Mouse (Mus musculus) stomach, embryonic 14.5 days (tissue): ENCODE measurements at regions not wholly inside any gene's neighbourhood (a gene's known extent, or its start where the extent isn't known, plus 50 kb on each side); places are given as distances from the start of the nearest gene placed in this dataset.

Experiments
- ATAC-seq: fragments of 200-750 bp; cut with Nextera tagmentation; 2 replicates; pipeline ENCODE4 v1.8.0; 2017; ENCODE audit warnings: low read depth, moderate TSS enrichment; ENCODE audit not compliant: insufficient number of reproducible peaks, insufficient read depth, low FRiP score
- H3K27ac ChIP-seq: fragments of 300-500 bp; sonication (generic); 2 replicates; pipeline ENCODE4 v1.5.1; 2014; ENCODE audit warnings: mild to moderate bottlenecking, low read length, moderate library complexity, mixed read lengths
- H3K27me3 ChIP-seq: fragments of 300-500 bp; sonication (generic); 2 replicates; pipeline ENCODE4 v1.6.1; 2014; ENCODE audit warnings: low read length, control low read depth, mixed read lengths; ENCODE audit not compliant: control insufficient read depth, insufficient read depth
- H3K36me3 ChIP-seq: fragments of 300-500 bp; sonication (generic); 2 replicates; pipeline ENCODE4 v1.6.1; 2014; ENCODE audit warnings: mild to moderate bottlenecking, control low read depth, low read length, moderate library complexity, mixed read lengths; ENCODE audit not compliant: control insufficient read depth, insufficient read depth
- H3K4me1 ChIP-seq: fragments of 300-500 bp; sonication (generic); 2 replicates; pipeline ENCODE4 v1.6.1; 2014; ENCODE audit warnings: low read length, control low read depth, mixed read lengths; ENCODE audit not compliant: control insufficient read depth, insufficient read depth
- H3K4me2 ChIP-seq: fragments of 300-500 bp; sonication (generic); replicated peaks from 2 replicates; pipeline ENCODE4 v1.6.1; 2014; ENCODE audit warnings: low read depth, low read length, control low read depth
- H3K4me3 ChIP-seq: fragments of 300-500 bp; sonication (generic); 2 replicates; pipeline ENCODE4 v1.5.1; 2014; ENCODE audit warnings: low read depth, low read length, control low read depth
- H3K9ac ChIP-seq: fragments of 300-500 bp; sonication (generic); replicated peaks from 2 replicates; pipeline ENCODE4 v1.6.1; 2014; ENCODE audit warnings: low read depth, mild to moderate bottlenecking, control low read depth, low read length, moderate library complexity, mixed read lengths
- H3K9me3 ChIP-seq: fragments of 300-500 bp; sonication (generic); 2 replicates; pipeline ENCODE4 v1.6.1; 2016; ENCODE audit warnings: low read depth, low read length, control low read depth; ENCODE audit not compliant: control insufficient read depth
- whole genome bisulfite sequencing: fragments of 180-500 bp; shearing (Covaris S2); extraction: QIAGEN DNeasy Blood & Tissue Kit; methylation state at CpG from one replicate; pipeline ENCODE4 v1.1.7; 2014; 5-methylcytosine and 5-hydroxymethylcytosine counted together

GRCm38 (mm10) chr15:6080714-6081635, 218.6 kb upstream of the Dab2 start:
- Histone ChIP-seq H3K36me3 (no peaks in the 10 kb centered on the region), H3K27ac (no peak overlapping the region), H3K4me3 (no peak overlapping the region), H3K4me2 (no peak overlapping the region), H3K9ac (no peak overlapping the region), H3K27me3 (no peaks in the 10 kb centered on the region), H3K4me1 (no peaks in the 10 kb centered on the region), H3K9me3 (no peaks in the 10 kb centered on the region)
- WGBS = 58% methylated on average over 8 of the region's 8 CpGs
- ATAC-seq = no peak

DNA sequence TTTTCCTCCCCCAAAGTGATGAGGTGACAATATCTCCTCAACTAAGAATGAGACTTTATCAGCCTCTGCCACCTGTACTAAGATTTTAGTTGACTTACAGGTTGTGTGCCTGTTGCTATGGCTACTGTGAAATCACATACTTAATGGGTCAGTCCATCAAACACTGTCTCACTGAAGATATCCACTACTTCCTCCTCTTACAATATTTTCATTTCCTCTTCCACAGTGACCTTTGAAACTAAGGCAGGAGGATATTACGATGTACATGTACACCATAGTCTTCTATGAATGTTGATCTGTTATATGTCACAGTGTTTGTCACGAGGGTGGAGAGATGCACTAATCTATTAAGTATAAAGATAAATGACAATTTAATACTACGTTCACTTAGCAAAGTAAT, 212.4 kb upstream of the Dab2 start:
- ATAC-seq = no peak
- H3K27me3 ChIP-seq = no peaks in the 10 kb centered on the region
- H3K27ac ChIP-seq = no peak overlapping the region
- no peak overlapping the region for H3K4me2 ChIP-seq
- no peaks in the 10 kb centered on the region for H3K36me3 ChIP-seq
- WGBS = 63% methylated on average over 3 of the region's 3 CpGs
- no peaks in the 10 kb centered on the region for H3K4me1 ChIP-seq
- no peaks in the 10 kb centered on the region for H3K9me3 ChIP-seq
- H3K4me3 ChIP-seq = no peak overlapping the region
- H3K9ac ChIP-seq = no peak overlapping the region

- H3K36me3 ChIP-seq = no peaks in the 10 kb centered on the region
- no peak for ATAC-seq
- H3K4me3 ChIP-seq = no peak overlapping the region
- no peak overlapping the region for H3K4me2 ChIP-seq
- no peak overlapping the region for H3K9ac ChIP-seq
- no peaks in the 10 kb centered on the region for H3K9me3 ChIP-seq
- H3K27ac ChIP-seq = no peak overlapping the region
- H3K27me3 ChIP-seq = no peaks in the 10 kb centered on the region
- no peaks in the 10 kb centered on the region for H3K4me1 ChIP-seq
- 83% methylated on average over 4 of the region's 4 CpGs for WGBS
Observed at GRCm38 (mm10) chr15:6088498-6088897, 211.1 kb upstream of the Dab2 start.

DNA sequence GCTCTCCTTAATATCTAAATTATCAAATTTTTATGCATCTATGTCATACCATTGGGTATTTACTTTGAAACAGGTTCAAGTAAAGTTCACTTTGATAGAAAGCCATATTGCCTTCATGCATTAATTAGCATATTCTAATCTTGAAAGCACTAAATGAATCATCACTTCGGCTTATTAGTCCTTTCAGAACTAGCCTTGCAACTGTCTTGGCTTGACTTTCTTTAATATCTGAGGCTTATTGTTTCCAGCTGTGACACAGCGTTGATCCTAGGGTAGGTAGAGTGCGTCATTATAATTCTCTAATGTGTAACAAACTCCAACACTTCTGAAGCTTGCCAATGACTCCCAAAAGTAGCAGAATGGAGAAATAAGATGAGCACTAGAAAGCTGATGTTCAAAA, 169.9 kb upstream of the Dab2 start:
- WGBS = 82% methylated on average over 3 of the region's 3 CpGs

DNA sequence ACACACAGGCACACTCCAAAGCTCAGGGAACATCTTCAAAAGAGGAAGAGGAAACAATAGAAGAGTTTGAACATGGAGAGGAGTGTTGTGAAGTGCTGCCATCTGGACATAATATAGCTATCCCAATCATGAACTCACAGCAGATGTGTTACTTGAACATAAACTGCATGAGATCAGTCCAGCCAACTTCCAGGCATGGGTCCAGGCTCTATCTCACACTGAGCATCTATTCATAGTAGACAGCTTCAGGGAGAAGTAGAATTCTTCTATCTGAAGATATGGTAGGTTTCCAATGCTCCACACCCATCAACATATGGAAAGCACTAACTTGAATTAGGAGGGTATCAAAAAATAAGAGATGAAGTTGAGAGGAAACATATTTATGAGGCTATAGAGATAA, 167.4 kb upstream of the Dab2 start:
- Histone ChIP-seq H3K36me3 (no peaks in the 10 kb centered on the region), H3K9me3 (peaks cover 3% of the 10 kb centered on the region; the same call in 1 of the 2 replicates), H3K27ac (no peak overlapping the region), H3K9ac (no peak overlapping the region), H3K4me3 (no peak overlapping the region), H3K4me2 (no peak overlapping the region), H3K4me1 (no peaks in the 10 kb centered on the region), H3K27me3 (no peaks in the 10 kb centered on the region)
- ATAC-seq = no peak

More for the DNA sequence above, 169.9 kb upstream of the Dab2 start:
- no peak for ATAC-seq
- no peaks in the 10 kb centered on the region for H3K36me3 ChIP-seq
- no peak overlapping the region for H3K4me3 ChIP-seq
- no peaks in the 10 kb centered on the region for H3K9me3 ChIP-seq
- H3K27me3 ChIP-seq = no peaks in the 10 kb centered on the region
- H3K4me1 ChIP-seq = no peaks in the 10 kb centered on the region
- H3K27ac ChIP-seq = no peak overlapping the region
- no peak overlapping the region for H3K4me2 ChIP-seq
- no peak overlapping the region for H3K9ac ChIP-seq

- H3K4me2 ChIP-seq = no peak overlapping the region
- no peak overlapping the region for H3K27ac ChIP-seq
- H3K9me3 ChIP-seq = no peaks in the 10 kb centered on the region
- no peak for ATAC-seq
- WGBS = 82% methylated on average over 2 of the region's 2 CpGs
- H3K36me3 ChIP-seq = no peaks in the 10 kb centered on the region
- no peaks in the 10 kb centered on the region for H3K4me1 ChIP-seq
- no peak overlapping the region for H3K9ac ChIP-seq
- H3K4me3 ChIP-seq = no peak overlapping the region
- H3K27me3 ChIP-seq = no peaks in the 10 kb centered on the region
Observed at GRCm38 (mm10) chr15:6145071-6145470, 154.5 kb upstream of the Dab2 start.

DNA sequence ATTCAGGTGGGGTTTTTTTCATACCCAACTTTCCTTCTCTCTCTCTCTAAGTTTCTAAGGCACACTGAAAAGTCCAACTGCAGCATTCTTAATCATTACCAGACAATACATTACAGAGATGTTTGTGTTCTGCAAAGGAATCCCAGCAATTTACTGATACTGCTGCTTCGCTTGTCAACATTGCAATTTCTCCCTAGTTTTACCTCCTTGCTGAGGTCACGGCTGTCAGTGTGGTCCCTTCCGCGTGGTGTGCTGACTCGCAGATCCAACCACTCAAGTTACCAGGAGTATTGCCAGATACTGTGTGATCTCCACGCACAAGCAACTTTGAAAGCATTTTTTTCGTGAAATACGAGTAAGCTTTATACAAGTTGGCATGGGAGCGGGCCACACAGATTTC, 144.9 kb upstream of the Dab2 start:
- Histone ChIP-seq H3K27me3 (no peaks in the 10 kb centered on the region), H3K27ac (no peak overlapping the region), H3K36me3 (no peaks in the 10 kb centered on the region), H3K9ac (no peak overlapping the region), H3K9me3 (no peaks in the 10 kb centered on the region), H3K4me2 (no peak overlapping the region), H3K4me1 (no peaks in the 10 kb centered on the region), H3K4me3 (no peak overlapping the region)
- 42% methylated on average over 9 of the region's 9 CpGs for WGBS
- no peak for ATAC-seq

GRCm38 (mm10) chr15:6180261-6180660, 119.3 kb upstream of the Dab2 start:
- Histone ChIP-seq H3K36me3 (no peaks in the 10 kb centered on the region), H3K4me2 (no peak overlapping the region), H3K9me3 (no peaks in the 10 kb centered on the region), H3K27ac (no peak overlapping the region), H3K9ac (no peak overlapping the region), H3K4me3 (no peak overlapping the region), H3K4me1 (no peaks in the 10 kb centered on the region), H3K27me3 (no peaks in the 10 kb centered on the region)
- ATAC-seq = no peak
- 96% methylated on average over 1 of the region's 1 CpGs for WGBS

DNA sequence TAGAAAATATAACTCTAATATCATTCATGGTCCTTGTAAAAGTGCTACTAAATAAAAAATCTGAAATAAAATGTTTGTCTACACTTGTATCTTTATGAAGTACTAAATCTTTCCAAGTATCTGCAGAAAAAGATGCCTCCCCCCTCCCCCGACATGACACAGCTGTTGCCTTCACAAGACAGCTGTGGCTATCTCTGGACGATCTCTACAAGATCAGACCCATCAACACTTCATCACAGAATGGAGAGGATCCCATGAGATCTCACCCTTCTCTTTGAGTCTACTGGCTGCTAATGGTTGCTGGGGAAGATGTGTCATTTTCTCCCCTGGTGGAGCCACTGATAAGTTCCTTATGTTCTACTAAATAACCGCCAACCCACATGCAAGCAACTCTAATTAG, 116.0 kb upstream of the Dab2 start:
- Histone ChIP-seq H3K4me2 (no peak overlapping the region), H3K9ac (no peak overlapping the region), H3K9me3 (no peaks in the 10 kb centered on the region), H3K36me3 (no peaks in the 10 kb centered on the region), H3K4me1 (no peaks in the 10 kb centered on the region), H3K27me3 (no peaks in the 10 kb centered on the region), H3K4me3 (no peak overlapping the region), H3K27ac (no peak overlapping the region)
- no peak for ATAC-seq
- 73% methylated on average over 3 of the region's 3 CpGs for WGBS
